Mouse (Mus musculus) kidney, embryonic 16.5 days (tissue): ENCODE measurements around the gene Fam78a. TPM values are rescaled to one million over a fixed set of nuclear protein-coding genes. Genes with fewer than 3 reads are reported as not detected.

Source experiments
- ATAC-seq: fragments of 200-750 bp; cut with Nextera tagmentation; 2 replicates; pipeline ENCODE4 v1.8.0; 2017; ENCODE audit warnings: moderate TSS enrichment; ENCODE audit not compliant: low FRiP score, low TSS enrichment
- H3K27ac ChIP-seq: fragments of 300-500 bp; sonication (generic); 2 replicates; pipeline ENCODE4 v1.5.1; 2014; ENCODE audit warnings: low read length
- H3K27me3 ChIP-seq: fragments of 300-500 bp; sonication (generic); 2 replicates; pipeline ENCODE4 v1.6.1; 2014; ENCODE audit warnings: low read length, control low read depth, mixed read lengths; ENCODE audit not compliant: insufficient read depth
- H3K36me3 ChIP-seq: fragments of 300-500 bp; sonication (generic); 2 replicates; pipeline ENCODE4 v1.6.1; 2014; ENCODE audit warnings: low read length, control low read depth, mixed read lengths; ENCODE audit not compliant: insufficient read depth
- H3K4me1 ChIP-seq: fragments of 300-500 bp; sonication (generic); 2 replicates; pipeline ENCODE4 v1.6.1; 2014; ENCODE audit warnings: low read length, control low read depth, mixed read lengths; ENCODE audit not compliant: insufficient read depth
- H3K4me2 ChIP-seq: fragments of 300-500 bp; sonication (generic); replicated peaks from 2 replicates; pipeline ENCODE4 v1.6.1; 2014; ENCODE audit warnings: low read depth, low read length
- H3K4me3 ChIP-seq: fragments of 300-500 bp; sonication (generic); 2 replicates; pipeline ENCODE4 v1.5.1; 2014; ENCODE audit warnings: mild to moderate bottlenecking, low read length
- H3K9ac ChIP-seq: fragments of 300-500 bp; sonication (generic); replicated peaks from 2 replicates; pipeline ENCODE4 v1.6.1; 2014; ENCODE audit warnings: low read length
- H3K9me3 ChIP-seq: fragments of 300-500 bp; sonication (generic); 2 replicates; pipeline ENCODE4 v1.6.1; 2016; ENCODE audit warnings: low read length, control low read depth
- WGBS: fragments of 180-500 bp; shearing (Covaris S2); extraction: QIAGEN DNeasy Blood & Tissue Kit; methylation state at CpG from one replicate; pipeline ENCODE4 v1.1.7; 2014; 5-methylcytosine and 5-hydroxymethylcytosine counted together
- polyA plus RNA-seq: library from polyadenylated mRNA; unstranded; fragments of >200 nt; fragmentation: Nextera tagmentation; extraction: Ambion mirVana; gene quantifications from 2 replicates; pipeline ENCODE4 v1.2.1, GENCODE M21; 2015

The Fam78a gene
- polyA plus RNA-seq, 1 experiment from 2014 or later, result 1.8 TPM

- no peak overlapping the region for H3K27ac ChIP-seq
- no peaks in the 10 kb centered on the region for H3K36me3 ChIP-seq
- no peaks in the 10 kb centered on the region for H3K9me3 ChIP-seq
- H3K4me2 ChIP-seq, result no peak overlapping the region
- H3K27me3 ChIP-seq, result no peaks in the 10 kb centered on the region
- ATAC-seq, result no peak
- WGBS, result 82% methylated on average over 7 of the region's 7 CpGs
- H3K4me1 ChIP-seq, result peaks cover 9% of the 10 kb centered on the region
- H3K4me3 ChIP-seq, result no peak overlapping the region
- H3K9ac ChIP-seq, result no peak overlapping the region
These were observed 19.5 kb upstream of the Fam78a start for GRCm38 (mm10) chr2:32104122-32104521.

DNA sequence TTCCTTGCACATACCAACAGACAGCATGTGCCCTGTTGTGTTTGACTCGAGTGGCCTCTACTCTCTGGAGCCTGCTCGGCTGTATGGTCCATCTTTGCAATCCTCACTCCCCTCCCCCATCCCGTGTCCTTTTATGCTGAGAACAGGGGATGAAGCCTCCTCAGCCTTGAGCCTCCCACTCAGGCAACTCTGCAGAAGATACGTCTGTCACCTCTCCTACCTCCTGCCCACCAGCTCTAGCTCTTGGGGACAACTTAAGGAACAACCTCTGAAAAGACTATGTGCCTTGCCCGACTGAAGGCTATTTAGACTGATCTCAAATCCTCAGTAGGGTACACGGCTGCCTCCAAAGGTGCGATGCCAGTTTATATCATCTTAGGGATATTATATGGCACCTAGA lies 18.9 kb upstream of the Fam78a start:
- Histone ChIP-seq H3K4me2 (peak overlapping the region; percentile 34), H3K27ac (no peak overlapping the region), H3K27me3 (no peaks in the 10 kb centered on the region), H3K9ac (no peak overlapping the region), H3K9me3 (no peaks in the 10 kb centered on the region), H3K4me3 (peak overlapping the region; percentile 28), H3K36me3 (no peaks in the 10 kb centered on the region), H3K4me1 (peaks cover 9% of the 10 kb centered on the region)
- ATAC-seq, result no peak
- 73% methylated on average over 7 of the region's 7 CpGs for WGBS

GRCm38 (mm10) chr2:32102944-32103343 lies 18.3 kb upstream of the Fam78a start:
- H3K9ac ChIP-seq, result no peak overlapping the region
- peak overlapping the region; percentile 28 for H3K4me3 ChIP-seq
- H3K4me2 ChIP-seq, result peak overlapping the region; percentile 34
- H3K36me3 ChIP-seq, result no peaks in the 10 kb centered on the region
- H3K9me3 ChIP-seq, result no peaks in the 10 kb centered on the region
- H3K27me3 ChIP-seq, result no peaks in the 10 kb centered on the region
- H3K4me1 ChIP-seq, result peaks cover 9% of the 10 kb centered on the region
- 40% methylated on average over 5 of the region's 5 CpGs for WGBS
- H3K27ac ChIP-seq, result no peak overlapping the region
- no peak for ATAC-seq

DNA sequence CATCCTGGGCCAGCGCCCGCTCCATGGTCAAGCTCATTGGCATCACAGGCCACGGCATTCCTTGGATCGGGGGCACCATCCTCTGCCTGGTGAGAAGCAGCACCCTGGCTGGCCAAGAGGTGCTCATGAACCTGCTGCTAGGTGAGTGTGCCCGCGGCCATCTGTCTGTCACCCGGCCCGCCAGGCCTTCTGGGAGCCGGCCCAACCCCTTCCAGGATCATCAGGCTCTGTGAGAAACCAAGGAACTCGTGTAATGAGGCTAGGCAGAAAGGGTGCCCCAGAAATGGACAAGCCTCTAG lies 11.4 kb upstream of the Fam78a start:
- H3K9ac ChIP-seq, result peak overlapping the region; percentile 68
- no peak overlapping the region for H3K27ac ChIP-seq
- H3K4me3 ChIP-seq, result peak overlapping the region; percentile 47
- no peaks in the 10 kb centered on the region for H3K9me3 ChIP-seq
- no peak for ATAC-seq
- H3K27me3 ChIP-seq, result no peaks in the 10 kb centered on the region
- no peaks in the 10 kb centered on the region for H3K36me3 ChIP-seq
- peaks cover 6% of the 10 kb centered on the region for H3K4me1 ChIP-seq
- H3K4me2 ChIP-seq, result peak overlapping the region; percentile 55
- WGBS, result 82% methylated on average over 10 of the region's 10 CpGs

- Histone ChIP-seq H3K4me2 (peak within 1 kb of the TSS; percentile 55), H3K36me3 (no peaks in the 10 kb centered on the region), H3K9ac (peak within 1 kb of the TSS; percentile 68), H3K4me3 (peak within 1 kb of the TSS; percentile 47), H3K4me1 (peaks cover 6% of the 10 kb centered on the region), H3K27ac (no peak within 1 kb of the TSS), H3K9me3 (no peaks in the 10 kb centered on the region), H3K27me3 (no peaks in the 10 kb centered on the region)
- peak; percentile 92 for ATAC-seq
- WGBS, result 54% methylated on average over 22 of the region's 22 CpGs
These were observed 10.9 kb upstream of the Fam78a start, which contains the start of gene Plpp7 for GRCm38 (mm10) chr2:32095351-32096121. Gene Plpp7 (plus strand): TSS chr2:32095528.

GRCm38 (mm10) chr2:32094001-32094707 lies 9.5 kb upstream of the Fam78a start:
- H3K27me3 ChIP-seq, result peaks cover 1% of the 10 kb centered on the region; the same call in 1 of the 2 replicates
- H3K9ac ChIP-seq, result no peak overlapping the region
- peaks cover 7% of the 10 kb centered on the region for H3K4me1 ChIP-seq
- no peak overlapping the region for H3K4me2 ChIP-seq
- no peak for ATAC-seq
- H3K36me3 ChIP-seq, result no peaks in the 10 kb centered on the region
- no peak overlapping the region for H3K4me3 ChIP-seq
- WGBS, result 86% methylated on average over 7 of the region's 7 CpGs
- no peaks in the 10 kb centered on the region for H3K9me3 ChIP-seq
- H3K27ac ChIP-seq, result no peak overlapping the region

GRCm38 (mm10) chr2:32091956-32092355 lies 7.3 kb upstream of the Fam78a start:
- Histone ChIP-seq H3K9ac (no peak overlapping the region), H3K4me3 (no peak overlapping the region), H3K4me2 (no peak overlapping the region), H3K36me3 (no peaks in the 10 kb centered on the region), H3K27me3 (peaks cover 21% of the 10 kb centered on the region), H3K9me3 (no peaks in the 10 kb centered on the region), H3K4me1 (peaks cover 16% of the 10 kb centered on the region), H3K27ac (no peak overlapping the region)
- 56% methylated on average over 3 of the region's 3 CpGs for WGBS
- ATAC-seq, result no peak

GRCm38 (mm10) chr2:32090145-32090544 lies 5.5 kb upstream of the Fam78a start:
- WGBS, result 75% methylated on average over 2 of the region's 2 CpGs
- Histone ChIP-seq H3K4me1 (peaks cover 10% of the 10 kb centered on the region), H3K27me3 (peaks cover 36% of the 10 kb centered on the region), H3K4me2 (no peak overlapping the region), H3K4me3 (no peak overlapping the region), H3K9ac (no peak overlapping the region), H3K9me3 (no peaks in the 10 kb centered on the region), H3K36me3 (no peaks in the 10 kb centered on the region), H3K27ac (no peak overlapping the region)
- ATAC-seq, result no peak

- Histone ChIP-seq H3K27ac (no peak overlapping the region), H3K9me3 (no peaks in the 10 kb centered on the region), H3K36me3 (no peaks in the 10 kb centered on the region), H3K4me2 (no peak overlapping the region), H3K9ac (no peak overlapping the region), H3K27me3 (peaks cover 36% of the 10 kb centered on the region), H3K4me3 (no peak overlapping the region), H3K4me1 (peaks cover 10% of the 10 kb centered on the region)
- no peak for ATAC-seq
- WGBS, result 72% methylated on average over 3 of the region's 3 CpGs
These were observed 4.9 kb upstream of the Fam78a start for GRCm38 (mm10) chr2:32089606-32090005.

DNA sequence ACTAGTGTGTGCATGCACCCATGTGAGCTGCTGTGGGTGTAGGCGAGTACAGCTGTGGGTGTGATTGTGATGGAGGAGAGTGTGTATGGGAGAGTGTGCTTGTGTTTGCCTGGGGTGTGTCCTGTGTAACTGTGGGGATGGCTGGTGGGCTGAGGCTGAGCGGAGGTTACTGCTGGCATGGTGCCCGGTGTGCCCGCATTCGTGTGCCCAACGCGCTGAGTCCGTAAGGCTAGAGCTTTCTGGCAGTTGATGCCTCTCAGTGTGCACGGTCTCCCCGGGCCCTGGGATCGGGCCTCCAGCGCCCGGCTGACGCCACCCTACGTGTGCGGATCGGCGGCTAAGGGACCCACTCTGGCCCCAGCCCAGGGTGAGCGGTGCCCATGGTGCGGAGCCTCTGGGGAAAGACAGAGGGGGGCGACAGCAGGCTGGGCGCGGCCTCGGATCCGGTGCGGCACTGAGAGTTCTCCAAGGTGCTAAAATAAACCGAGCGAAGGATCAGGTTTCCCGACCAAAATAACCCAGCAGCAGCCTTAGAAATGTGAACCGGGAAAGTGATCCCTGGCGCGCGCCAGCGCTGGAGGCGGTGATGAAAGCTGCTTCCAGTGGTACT lies 3.8 kb upstream of the Fam78a start:
- peak overlapping the region; percentile 29 for H3K4me3 ChIP-seq
- WGBS, result 6% methylated on average over 35 of the region's 35 CpGs
- H3K9ac ChIP-seq, result no peak overlapping the region
- peaks cover 44% of the 10 kb centered on the region for H3K27me3 ChIP-seq
- no peaks in the 10 kb centered on the region for H3K36me3 ChIP-seq
- H3K27ac ChIP-seq, result no peak overlapping the region
- peaks cover 20% of the 10 kb centered on the region for H3K4me1 ChIP-seq
- peak; percentile 44; the same call in 1 of the 2 replicates for ATAC-seq
- H3K9me3 ChIP-seq, result no peaks in the 10 kb centered on the region
- peak overlapping the region; percentile 52 for H3K4me2 ChIP-seq
